Mouse (Mus musculus) midbrain, embryonic 15.5 days (tissue): Measurements from ENCODE around the gene Alpk1. TPM values are rescaled to one million over a fixed set of nuclear protein-coding genes. Genes with fewer than 3 reads are reported as not detected.
"Not testable (repeated sequence)": the region's sequence is repeated elsewhere in the genome, so short reads cannot be mapped to it uniquely, and the experiment has no call there.

Experiments
- ATAC-seq: fragments of 200-750 bp; cut with Nextera tagmentation; replicated peaks from 2 replicates; pipeline ENCODE4 v1.8.0; 2017; ENCODE audit warnings: moderate TSS enrichment
- H3K27ac ChIP-seq: fragments of 300-500 bp; sonication (generic); 2 replicates; pipeline ENCODE4 v1.5.1; 2015; ENCODE audit warnings: mild to moderate bottlenecking, inconsistent platforms
- H3K27me3 ChIP-seq: fragments of 300-500 bp; sonication (generic); replicated peaks from 2 replicates; pipeline ENCODE4 v1.6.1; 2015; ENCODE audit warnings: inconsistent platforms
- H3K36me3 ChIP-seq: fragments of 300-500 bp; sonication (generic); replicated peaks from 2 replicates; pipeline ENCODE4 v1.6.1; 2015; ENCODE audit warnings: inconsistent platforms
- H3K4me1 ChIP-seq: fragments of 300-500 bp; sonication (generic); 2 replicates; pipeline ENCODE4 v1.6.1; 2015; ENCODE audit warnings: inconsistent platforms
- H3K4me2 ChIP-seq: fragments of 300-500 bp; sonication (generic); 2 replicates; pipeline ENCODE4 v1.6.1; 2015; ENCODE audit warnings: inconsistent platforms, mild to moderate bottlenecking, moderate library complexity
- H3K4me3 ChIP-seq: fragments of 300-500 bp; sonication (generic); 2 replicates; pipeline ENCODE4 v1.5.1; 2015; ENCODE audit warnings: mild to moderate bottlenecking, inconsistent platforms
- H3K9ac ChIP-seq: fragments of 300-500 bp; sonication (generic); 2 replicates; pipeline ENCODE4 v1.6.1; 2015; ENCODE audit warnings: mild to moderate bottlenecking, inconsistent platforms
- H3K9me3 ChIP-seq: fragments of 300-500 bp; sonication (generic); 2 replicates; pipeline ENCODE4 v1.6.1; 2016; ENCODE audit warnings: inconsistent platforms
- WGBS: fragments of 180-500 bp; shearing (Covaris S2); methylation state at CpG from one replicate; pipeline ENCODE4 v1.1.7; 2015; ENCODE audit warnings: mixed read lengths; 5-methylcytosine and 5-hydroxymethylcytosine counted together
- polyA plus RNA-seq: library from polyadenylated mRNA; unstranded; fragments of >200 nt; fragmentation: Nextera tagmentation; extraction: Ambion mirVana; gene quantifications from 2 replicates; pipeline ENCODE4 v1.2.1, GENCODE M21; 2015

The Alpk1 gene
- polyA plus RNA-seq, 1 experiment from 2014 or later, result 0.45 TPM

DNA sequence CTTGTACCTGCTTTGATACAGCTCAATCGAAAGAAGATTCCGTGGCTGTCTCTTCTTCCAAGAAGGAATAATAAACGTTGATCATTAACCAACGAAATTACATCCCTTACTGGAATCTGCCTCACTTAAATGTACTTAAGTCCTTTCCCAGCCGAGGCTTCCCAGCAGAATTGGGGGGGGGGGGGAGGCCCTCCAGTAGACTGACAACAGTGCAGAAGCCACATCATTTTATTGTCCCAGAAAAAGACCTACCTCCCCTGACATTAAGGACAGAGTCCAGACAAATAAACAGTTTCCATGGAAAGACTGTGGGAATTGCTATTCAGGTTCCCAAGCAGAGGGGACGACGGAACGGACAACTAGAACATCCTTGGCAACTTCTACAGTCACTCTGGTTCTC is 8.6 kb upstream of the Alpk1 start:
- H3K9ac ChIP-seq, result no peak overlapping the region
- H3K27me3 ChIP-seq, result peaks cover 39% of the 10 kb centered on the region

DNA sequence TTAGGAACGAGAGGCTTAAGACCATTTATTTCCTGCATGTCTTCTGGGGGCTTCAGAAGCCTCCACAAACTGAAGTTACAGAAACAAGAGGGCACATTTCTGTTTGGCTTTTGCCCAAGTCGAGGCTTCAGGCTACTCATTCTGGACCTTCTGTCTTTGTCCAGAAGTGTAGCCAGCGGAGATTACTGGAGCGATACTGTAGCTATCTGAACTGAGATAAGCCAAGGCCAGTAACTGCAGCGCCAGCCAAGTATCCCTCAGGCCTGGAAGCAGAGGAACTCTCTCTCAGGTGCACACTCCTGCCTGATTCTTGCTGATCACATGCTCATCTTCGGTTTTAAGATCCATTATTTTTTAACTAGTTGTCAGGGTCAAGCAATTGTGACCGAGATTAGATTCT is 7.7 kb upstream of the Alpk1 start:
- H3K4me3 ChIP-seq, result no peak overlapping the region
- H3K9ac ChIP-seq, result no peak overlapping the region
- ATAC-seq, result no peak
- 43% methylated on average over 7 of the region's 7 CpGs for whole genome bisulfite sequencing
- H3K27ac ChIP-seq, result no peak overlapping the region
- peaks cover 39% of the 10 kb centered on the region for H3K27me3 ChIP-seq
- no peaks in the 10 kb centered on the region for H3K36me3 ChIP-seq
- no peaks in the 10 kb centered on the region for H3K9me3 ChIP-seq
- no peak overlapping the region for H3K4me2 ChIP-seq
- peaks cover 20% of the 10 kb centered on the region for H3K4me1 ChIP-seq

More for the DNA sequence above, 8.6 kb upstream of the Alpk1 start:
- WGBS, result 18% methylated on average over 8 of the region's 8 CpGs
- ATAC-seq, result no peak
- Histone ChIP-seq H3K27ac (no peak overlapping the region), H3K36me3 (no peaks in the 10 kb centered on the region), H3K9me3 (no peaks in the 10 kb centered on the region), H3K4me3 (0 out of 2 replicates have a peak overlapping the region, but pooled peaks have one; percentile 52), H3K4me2 (peak overlapping the region; percentile 99), H3K4me1 (peaks cover 20% of the 10 kb centered on the region)

DNA sequence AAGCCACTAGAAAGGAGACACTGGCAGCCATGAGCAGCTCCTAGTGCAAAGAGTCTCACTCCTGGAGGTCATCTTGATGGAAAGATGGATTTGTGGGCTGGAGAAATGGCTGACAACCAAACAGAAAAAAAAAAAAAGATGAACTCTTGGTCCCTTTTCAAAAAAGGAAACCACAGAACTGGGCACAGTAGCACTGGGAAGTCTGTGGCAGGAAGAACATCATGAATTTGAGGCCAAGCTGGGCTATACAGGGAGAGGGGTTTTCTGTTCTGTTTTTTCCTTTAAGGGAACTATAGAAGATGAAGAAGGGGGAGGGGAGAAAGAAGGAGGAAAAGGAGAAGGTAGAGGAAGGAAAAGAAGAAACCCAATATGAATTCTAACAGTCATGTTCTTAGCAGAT is 6.7 kb upstream of the Alpk1 start:
- Histone ChIP-seq H3K4me3 (no peak overlapping the region), H3K27me3 (peaks cover 33% of the 10 kb centered on the region), H3K9ac (no peak overlapping the region), H3K4me1 (peaks cover 20% of the 10 kb centered on the region), H3K36me3 (no peaks in the 10 kb centered on the region), H3K4me2 (no peak overlapping the region), H3K9me3 (no peaks in the 10 kb centered on the region), H3K27ac (no peak overlapping the region)
- ATAC-seq, result no peak

DNA sequence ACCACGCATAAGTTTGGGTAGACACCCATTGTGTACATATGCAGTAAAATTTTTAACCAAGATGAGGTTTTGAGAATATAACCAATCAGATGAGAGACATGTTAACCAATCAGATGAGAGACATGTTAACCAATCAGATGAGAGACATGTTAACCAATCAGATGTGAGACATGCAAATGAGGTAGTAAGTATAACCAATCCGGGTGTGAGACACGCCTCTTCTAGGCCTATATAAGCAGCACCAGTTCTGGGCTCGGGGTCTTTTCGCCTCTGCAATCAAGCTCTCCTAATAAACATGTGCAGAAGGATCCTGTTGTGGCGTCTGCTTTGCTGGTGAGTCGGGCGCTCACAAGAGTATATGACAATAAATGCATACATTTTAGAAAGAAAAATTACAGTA is 3.4 kb upstream of the Alpk1 start:
- peaks cover 22% of the 10 kb centered on the region for H3K27me3 ChIP-seq
- not testable (repeated sequence) for H3K9ac ChIP-seq, H3K27ac ChIP-seq, H3K4me3 ChIP-seq, H3K36me3 ChIP-seq, ATAC-seq, H3K4me1 ChIP-seq, H3K4me2 ChIP-seq, H3K9me3 ChIP-seq
- 96% methylated on average over 8 of the region's 8 CpGs for WGBS

DNA sequence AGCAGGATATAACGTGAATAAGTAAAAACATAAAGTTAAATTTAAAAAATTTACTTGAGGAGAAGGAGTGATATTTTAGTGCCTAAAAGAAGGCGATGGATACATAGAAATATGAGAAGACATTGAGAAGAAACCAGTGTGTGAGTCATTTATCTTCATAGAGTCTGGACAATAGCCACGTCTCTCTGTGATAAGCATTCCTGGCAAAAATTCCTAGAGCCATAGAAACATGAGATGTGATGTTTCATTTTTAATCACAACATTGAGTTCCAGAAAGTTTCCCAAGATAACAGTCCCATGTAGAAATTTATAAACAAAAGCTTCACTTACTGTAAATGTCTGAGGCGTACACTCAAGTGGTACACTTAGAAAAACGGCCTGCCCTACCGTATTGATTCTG is 2.6 kb upstream of the Alpk1 start:
- ATAC-seq, result no peak
- WGBS, result 92% methylated on average over 6 of the region's 6 CpGs

DNA sequence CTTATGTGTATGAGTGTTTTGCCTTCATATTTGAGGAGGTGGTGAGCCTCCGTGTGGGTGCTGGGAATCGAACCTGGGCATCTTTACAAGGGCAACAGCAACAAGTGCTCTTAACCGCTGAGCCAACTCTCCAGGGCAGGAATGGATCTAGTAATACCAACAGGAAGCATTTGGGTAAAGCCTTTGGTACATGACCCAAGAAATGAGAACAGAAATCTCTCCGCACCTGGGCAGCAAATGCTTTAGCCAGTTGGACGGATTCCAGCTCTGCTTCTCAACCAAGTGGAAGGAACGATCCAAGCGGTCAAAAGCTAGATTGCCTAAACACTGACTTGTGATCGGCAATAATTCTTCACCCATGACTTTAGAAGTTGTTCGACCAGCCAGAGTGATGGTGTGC is 594 bp upstream of the Alpk1 start:
- Histone ChIP-seq H3K27ac (no peak overlapping the region), H3K27me3 (peaks cover 8% of the 10 kb centered on the region; the same call in 1 of the 2 replicates), H3K4me3 (no peak overlapping the region), H3K9me3 (no peaks in the 10 kb centered on the region), H3K36me3 (no peaks in the 10 kb centered on the region), H3K9ac (no peak overlapping the region), H3K4me1 (no peaks in the 10 kb centered on the region), H3K4me2 (no peak overlapping the region)
- WGBS, result 94% methylated on average over 9 of the region's 9 CpGs
- no peak for ATAC-seq

More for the DNA sequence above, 2.6 kb upstream of the Alpk1 start:
- H3K27ac ChIP-seq, result no peak overlapping the region
- H3K9me3 ChIP-seq, result no peaks in the 10 kb centered on the region
- no peak overlapping the region for H3K4me2 ChIP-seq
- H3K4me1 ChIP-seq, result no peaks in the 10 kb centered on the region
- no peak overlapping the region for H3K4me3 ChIP-seq
- no peaks in the 10 kb centered on the region for H3K36me3 ChIP-seq
- peaks cover 16% of the 10 kb centered on the region for H3K27me3 ChIP-seq
- no peak overlapping the region for H3K9ac ChIP-seq

DNA sequence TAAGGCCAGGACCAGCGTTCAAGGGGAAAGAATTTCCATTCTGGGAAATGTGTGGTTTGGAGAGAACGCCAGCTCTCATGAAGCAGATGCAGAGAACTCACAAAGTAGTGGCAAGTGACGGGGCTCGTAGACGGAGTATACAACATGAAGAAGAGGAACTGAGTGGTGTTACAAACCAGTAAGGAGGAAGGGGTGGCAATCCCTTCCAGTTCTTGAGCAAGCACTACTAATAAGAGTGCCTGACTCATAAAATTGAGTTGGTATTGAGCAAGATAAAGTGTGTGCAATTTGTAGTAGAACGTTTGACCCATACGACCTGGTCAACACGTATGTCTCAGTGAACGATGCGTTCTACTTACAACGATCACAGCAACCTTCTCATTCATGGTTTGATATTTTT is 11.2 kb downstream of the Alpk1 start:
- H3K36me3 ChIP-seq, result no peaks in the 10 kb centered on the region
- H3K27ac ChIP-seq, result no peak overlapping the region
- no peak overlapping the region for H3K9ac ChIP-seq
- no peaks in the 10 kb centered on the region for H3K9me3 ChIP-seq
- no peaks in the 10 kb centered on the region for H3K4me1 ChIP-seq
- no peak for ATAC-seq
- 91% methylated on average over 11 of the region's 11 CpGs for WGBS
- no peak overlapping the region for H3K4me2 ChIP-seq
- H3K27me3 ChIP-seq, result peaks cover under 1% of the 10 kb centered on the region; the same call in 1 of the 2 replicates
- H3K4me3 ChIP-seq, result no peak overlapping the region

DNA sequence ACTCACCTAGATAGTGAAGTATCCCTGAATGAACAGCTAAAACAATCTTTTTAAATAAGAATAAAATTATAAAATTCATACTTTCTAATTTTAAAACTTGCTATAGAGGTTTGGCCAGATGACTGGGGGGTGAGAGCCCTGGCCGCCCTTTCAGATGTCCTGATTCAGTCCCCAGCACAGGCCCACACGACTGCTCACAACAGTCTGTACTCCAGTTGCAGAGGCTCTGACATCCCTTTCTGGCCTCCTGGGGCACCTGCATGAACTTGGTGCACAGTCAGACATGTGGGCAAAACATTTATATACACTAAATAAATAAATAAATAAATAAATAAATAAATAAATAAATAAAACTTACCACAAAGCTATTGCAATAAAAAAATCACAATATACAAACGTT is 14.4 kb downstream of the Alpk1 start:
- no peaks in the 10 kb centered on the region for H3K4me1 ChIP-seq
- no peak overlapping the region for H3K4me2 ChIP-seq
- no peak for ATAC-seq
- no peaks in the 10 kb centered on the region for H3K36me3 ChIP-seq
- no peaks in the 10 kb centered on the region for H3K9me3 ChIP-seq
- H3K27me3 ChIP-seq, result peaks cover 19% of the 10 kb centered on the region
- no peak overlapping the region for H3K27ac ChIP-seq
- 83% methylated on average over 3 of the region's 3 CpGs for WGBS
- H3K4me3 ChIP-seq, result no peak overlapping the region
- H3K9ac ChIP-seq, result no peak overlapping the region

DNA sequence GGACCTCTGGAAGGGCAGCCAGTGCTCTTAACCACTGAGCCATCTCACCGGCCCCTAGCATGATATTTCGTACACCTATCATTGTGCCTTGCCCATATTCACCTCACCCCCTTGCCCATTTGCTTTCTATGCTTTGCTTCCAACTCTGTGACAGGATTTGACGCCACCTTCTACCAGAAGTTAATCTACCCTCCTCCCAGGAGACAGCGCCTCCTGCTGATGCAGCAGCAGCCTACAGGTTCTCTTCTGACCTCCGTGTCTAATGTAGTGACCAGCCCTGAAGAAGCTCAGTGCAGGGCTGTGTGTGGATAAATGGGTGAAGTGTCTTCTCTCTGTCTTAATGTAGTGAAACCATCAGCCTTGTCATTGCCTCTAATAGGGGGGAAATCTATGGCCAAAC is 15.8 kb downstream of the Alpk1 start:
- no peaks in the 10 kb centered on the region for H3K9me3 ChIP-seq
- H3K36me3 ChIP-seq, result no peaks in the 10 kb centered on the region
- H3K4me1 ChIP-seq, result no peaks in the 10 kb centered on the region
- H3K4me3 ChIP-seq, result no peak overlapping the region
- 59% methylated on average over 5 of the region's 5 CpGs for WGBS
- peaks cover 30% of the 10 kb centered on the region for H3K27me3 ChIP-seq
- no peak overlapping the region for H3K27ac ChIP-seq
- ATAC-seq, result no peak
- H3K9ac ChIP-seq, result no peak overlapping the region
- H3K4me2 ChIP-seq, result no peak overlapping the region

DNA sequence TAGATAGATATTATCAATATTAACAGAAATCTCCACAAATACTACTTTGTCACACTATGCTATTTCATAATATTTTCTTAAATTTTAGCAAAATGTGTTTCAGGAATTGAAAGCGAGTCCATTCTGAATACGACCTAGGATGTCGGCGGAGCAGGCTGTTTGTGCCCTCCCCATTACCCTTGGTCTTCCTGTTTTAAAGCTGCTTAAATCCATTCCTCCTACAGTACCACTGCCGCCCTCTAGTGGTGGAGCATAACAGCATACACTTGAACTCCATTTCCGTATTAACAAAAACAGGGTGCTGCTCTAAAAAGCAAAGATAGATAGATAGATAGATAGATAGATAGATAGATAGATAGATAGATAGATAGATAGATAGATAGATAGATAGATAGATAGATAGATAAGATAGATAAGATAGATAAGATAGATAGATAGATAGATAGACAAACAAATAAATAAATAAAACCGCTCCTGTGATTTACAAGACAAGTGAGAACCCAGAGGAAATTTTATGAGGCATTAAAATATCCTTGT is 17.2 kb downstream of the Alpk1 start:
- H3K27ac ChIP-seq, result no peak overlapping the region
- WGBS, result 26% methylated on average over 7 of the region's 7 CpGs
- 0 out of 2 replicates have a peak, but pooled peaks cover 5% of the 10 kb centered on the region for H3K4me1 ChIP-seq
- no peaks in the 10 kb centered on the region for H3K36me3 ChIP-seq
- ATAC-seq, result no peak
- no peak overlapping the region for H3K9ac ChIP-seq
- no peak overlapping the region for H3K4me2 ChIP-seq
- H3K4me3 ChIP-seq, result no peak overlapping the region
- H3K9me3 ChIP-seq, result no peaks in the 10 kb centered on the region
- H3K27me3 ChIP-seq, result peaks cover 39% of the 10 kb centered on the region

DNA sequence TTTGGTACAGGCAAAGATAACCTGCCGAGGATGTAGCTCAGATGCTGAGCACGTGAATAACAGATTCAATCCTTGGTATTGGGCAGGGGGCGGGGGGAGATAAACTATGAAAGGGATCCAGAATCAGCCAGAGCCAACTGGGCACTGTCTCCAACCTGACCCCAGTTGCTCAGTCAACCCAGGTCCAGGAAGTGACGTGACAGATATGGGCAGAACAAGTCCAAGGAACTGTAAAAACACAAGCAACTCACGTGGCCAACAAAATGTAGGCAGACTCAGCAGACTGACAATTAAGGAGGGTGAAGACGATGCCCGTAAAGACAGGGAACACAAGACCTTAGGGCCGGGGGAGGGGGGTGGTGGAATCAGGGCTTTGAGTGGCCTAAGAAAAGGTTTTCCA is 17.9 kb downstream of the Alpk1 start:
- Histone ChIP-seq H3K36me3 (no peaks in the 10 kb centered on the region), H3K27me3 (peaks cover 42% of the 10 kb centered on the region), H3K9me3 (no peaks in the 10 kb centered on the region), H3K4me2 (no peak overlapping the region), H3K4me3 (no peak overlapping the region), H3K27ac (no peak overlapping the region), H3K4me1 (0 out of 2 replicates have a peak, but pooled peaks cover 5% of the 10 kb centered on the region), H3K9ac (no peak overlapping the region)
- whole genome bisulfite sequencing, result 65% methylated on average over 8 of the region's 8 CpGs
- ATAC-seq, result no peak

DNA sequence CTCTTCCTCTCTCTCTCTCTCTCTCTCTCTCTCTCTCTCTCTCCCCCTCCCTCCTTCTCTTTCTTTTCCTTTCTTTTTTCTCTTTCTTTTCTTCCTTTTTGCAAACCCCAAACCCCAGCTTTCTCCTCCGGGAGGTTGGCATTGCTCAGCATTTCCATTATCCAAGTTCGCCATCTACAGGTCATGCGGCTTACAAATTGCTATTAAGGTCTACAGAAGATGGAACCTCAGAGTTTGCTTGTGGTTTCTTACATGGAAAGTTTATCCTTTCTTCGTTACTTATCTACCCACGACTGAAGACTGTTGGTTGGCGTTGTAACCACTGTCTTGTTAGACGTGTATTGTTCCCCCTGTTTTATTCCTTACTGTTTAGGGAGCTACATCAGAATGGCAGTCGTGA is 21.1 kb downstream of the Alpk1 start:
- H3K27me3 ChIP-seq, result peaks cover 70% of the 10 kb centered on the region
- H3K4me3 ChIP-seq, result no peak overlapping the region
- no peak overlapping the region for H3K4me2 ChIP-seq
- H3K27ac ChIP-seq, result no peak overlapping the region
- ATAC-seq, result no peak
- WGBS, result 16% methylated on average over 8 of the region's 8 CpGs
- H3K9me3 ChIP-seq, result no peaks in the 10 kb centered on the region
- H3K9ac ChIP-seq, result no peak overlapping the region
- H3K36me3 ChIP-seq, result no peaks in the 10 kb centered on the region
- 0 out of 2 replicates have a peak, but pooled peaks cover 5% of the 10 kb centered on the region for H3K4me1 ChIP-seq

DNA sequence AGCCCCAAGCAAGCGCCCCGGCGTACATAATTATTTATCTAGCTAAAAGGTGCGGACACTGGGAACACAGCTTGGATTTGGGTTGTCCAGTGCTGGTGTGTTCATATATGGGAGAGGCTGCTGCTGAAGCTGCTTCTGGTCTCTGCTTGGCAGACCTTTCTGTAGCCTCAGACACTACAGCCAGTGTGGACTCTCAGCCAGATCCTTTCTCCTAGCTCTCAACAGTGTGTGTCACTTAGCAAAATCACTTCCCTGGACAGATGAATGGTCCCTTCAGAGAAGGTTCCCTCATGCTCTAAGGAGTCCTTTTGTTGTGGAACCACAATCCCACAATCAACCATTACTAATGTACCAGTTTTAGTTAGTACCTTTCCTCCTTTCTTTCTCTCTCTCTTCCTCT is 21.5 kb downstream of the Alpk1 start:
- Histone ChIP-seq H3K27ac (no peak overlapping the region), H3K36me3 (no peaks in the 10 kb centered on the region), H3K9me3 (no peaks in the 10 kb centered on the region), H3K4me3 (no peak overlapping the region), H3K27me3 (peaks cover 69% of the 10 kb centered on the region), H3K4me1 (0 out of 2 replicates have a peak, but pooled peaks cover 5% of the 10 kb centered on the region), H3K4me2 (no peak overlapping the region), H3K9ac (no peak overlapping the region)
- ATAC-seq, result peak; percentile 56
- 26% methylated on average over 4 of the region's 4 CpGs for WGBS
